Mouse (Mus musculus) neural tube, embryonic 11.5 days (tissue): ENCODE measurements at regions not wholly inside any gene's neighbourhood (a gene's known extent, or its start where the extent isn't known, plus 50 kb on each side); places are given as distances from the start of the nearest gene placed in this dataset.

Experiments used
- ATAC-seq: fragments of 200-750 bp; cut with Nextera tagmentation; 2 replicates; pipeline ENCODE4 v1.8.0; 2017; ENCODE audit warnings: moderate number of reproducible peaks, mild to moderate bottlenecking, moderate TSS enrichment, moderate library complexity; ENCODE audit not compliant: insufficient read depth, low FRiP score, low TSS enrichment
- DNase-seq: peaks from one replicate; pipeline ENCODE4 v3.0.0-alpha.2; 2015; ENCODE audit warnings: low spot score
- H3K27ac ChIP-seq: fragments of 300-500 bp; sonication (generic); 2 replicates; pipeline ENCODE4 v1.5.1; 2014; ENCODE audit warnings: low read depth, mild to moderate bottlenecking, low read length
- H3K27me3 ChIP-seq: fragments of 300-500 bp; sonication (generic); 2 replicates; pipeline ENCODE4 v1.6.1; 2014; ENCODE audit warnings: mild to moderate bottlenecking, low read length, mixed read lengths; ENCODE audit not compliant: control insufficient read depth, insufficient read depth
- H3K36me3 ChIP-seq: fragments of 300-500 bp; sonication (generic); 2 replicates; pipeline ENCODE4 v1.6.1; 2014; ENCODE audit warnings: mild to moderate bottlenecking, low read length, moderate library complexity, mixed read lengths; ENCODE audit not compliant: control insufficient read depth, insufficient read depth
- H3K4me1 ChIP-seq: fragments of 300-500 bp; sonication (generic); 2 replicates; pipeline ENCODE4 v1.6.1; 2014; ENCODE audit warnings: low read length, mixed read lengths; ENCODE audit not compliant: control insufficient read depth, insufficient read depth
- H3K4me2 ChIP-seq: fragments of 300-500 bp; sonication (generic); 2 replicates; pipeline ENCODE4 v1.6.1; 2014; ENCODE audit warnings: low read depth, mild to moderate bottlenecking, moderate library complexity
- H3K4me3 ChIP-seq: fragments of 300-500 bp; sonication (generic); 2 replicates; pipeline ENCODE4 v1.5.1; 2014; ENCODE audit warnings: low read depth, low read length
- H3K9ac ChIP-seq: fragments of 300-500 bp; sonication (generic); 2 replicates; pipeline ENCODE4 v1.6.1; 2014; ENCODE audit warnings: mild to moderate bottlenecking, low read length
- H3K9me3 ChIP-seq: fragments of 300-500 bp; sonication (generic); 2 replicates; pipeline ENCODE4 v1.6.1; 2016; ENCODE audit warnings: low read length; ENCODE audit not compliant: control insufficient read depth
- WGBS: fragments of 180-500 bp; shearing (Covaris S2); extraction: QIAGEN DNeasy Blood & Tissue Kit; methylation state at CpG from one replicate; pipeline ENCODE4 v1.1.7; 2014; 5-methylcytosine and 5-hydroxymethylcytosine counted together

DNA sequence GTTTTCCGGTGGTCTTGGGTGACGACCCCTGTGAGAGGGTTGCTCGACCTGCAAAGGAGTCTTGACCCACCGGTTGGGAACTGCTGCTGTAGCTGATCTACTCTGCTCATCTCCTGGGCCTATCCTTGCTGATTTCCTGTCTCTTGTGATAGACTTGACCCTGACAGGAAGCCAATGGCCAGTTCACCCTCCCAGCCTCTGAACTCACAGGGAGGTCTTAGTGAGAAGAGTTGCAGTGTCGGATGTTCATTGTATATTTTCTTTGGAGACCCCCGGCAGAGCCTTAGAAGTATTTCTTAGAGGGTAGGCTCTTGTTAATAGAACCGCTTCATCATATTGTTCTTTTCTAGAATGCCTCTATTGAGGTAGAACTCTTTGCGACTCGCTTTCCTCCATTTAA lies 126.0 kb downstream of the Ndufa10 start:
- H3K27ac ChIP-seq = no peak overlapping the region
- H3K9ac ChIP-seq = no peak overlapping the region
- WGBS = 70% methylated on average over 9 of the region's 9 CpGs
- no peaks in the 10 kb centered on the region for H3K4me1 ChIP-seq
- H3K27me3 ChIP-seq = no peaks in the 10 kb centered on the region
- H3K36me3 ChIP-seq = no peaks in the 10 kb centered on the region
- no peak overlapping the region for H3K4me2 ChIP-seq
- DNase-seq = no peak
- H3K4me3 ChIP-seq = no peak overlapping the region
- no peak for ATAC-seq
- H3K9me3 ChIP-seq = no peaks in the 10 kb centered on the region

GRCm38 (mm10) chr1:92343768-92344167 lies 129.9 kb downstream of the Ndufa10 start:
- Histone ChIP-seq H3K4me2 (no peak overlapping the region), H3K27ac (no peak overlapping the region), H3K4me3 (no peak overlapping the region), H3K4me1 (no peaks in the 10 kb centered on the region), H3K9ac (no peak overlapping the region), H3K36me3 (no peaks in the 10 kb centered on the region), H3K9me3 (no peaks in the 10 kb centered on the region), H3K27me3 (no peaks in the 10 kb centered on the region)
- WGBS = 87% methylated on average over 2 of the region's 2 CpGs
- ATAC-seq = no peak
- DNase-seq = no peak

DNA sequence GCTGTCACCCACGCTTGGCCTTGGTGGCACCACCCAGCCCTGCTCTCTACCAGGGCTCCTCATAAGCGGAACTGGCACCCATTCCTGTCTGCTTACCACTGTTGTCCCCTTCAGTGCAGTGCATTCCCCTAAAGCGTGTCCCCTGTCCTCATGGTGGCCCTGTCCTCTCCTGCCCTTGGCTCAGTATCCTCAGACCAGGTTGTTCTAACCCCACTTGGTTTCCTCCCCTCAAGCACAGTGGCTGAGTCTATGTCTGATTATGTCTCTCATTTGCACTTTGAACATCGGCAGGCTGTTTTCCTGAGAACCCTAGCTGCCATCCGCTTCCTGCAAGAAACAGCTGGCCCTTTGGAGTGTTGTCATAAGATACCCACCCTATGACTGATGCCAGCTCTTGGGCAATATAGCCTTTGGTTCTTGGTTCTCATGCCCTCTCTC lies 130.5 kb downstream of the Ndufa10 start:
- Histone ChIP-seq H3K4me3 (no peak overlapping the region), H3K9me3 (no peaks in the 10 kb centered on the region), H3K36me3 (no peaks in the 10 kb centered on the region), H3K27ac (no peak overlapping the region), H3K27me3 (no peaks in the 10 kb centered on the region), H3K4me2 (no peak overlapping the region), H3K9ac (no peak overlapping the region), H3K4me1 (no peaks in the 10 kb centered on the region)
- DNase-seq = no peak
- WGBS = 91% methylated on average over 5 of the region's 5 CpGs
- no peak for ATAC-seq

GRCm38 (mm10) chr1:92341846-92342540 lies 131.7 kb downstream of the Ndufa10 start:
- DNase-seq = no peak

DNA sequence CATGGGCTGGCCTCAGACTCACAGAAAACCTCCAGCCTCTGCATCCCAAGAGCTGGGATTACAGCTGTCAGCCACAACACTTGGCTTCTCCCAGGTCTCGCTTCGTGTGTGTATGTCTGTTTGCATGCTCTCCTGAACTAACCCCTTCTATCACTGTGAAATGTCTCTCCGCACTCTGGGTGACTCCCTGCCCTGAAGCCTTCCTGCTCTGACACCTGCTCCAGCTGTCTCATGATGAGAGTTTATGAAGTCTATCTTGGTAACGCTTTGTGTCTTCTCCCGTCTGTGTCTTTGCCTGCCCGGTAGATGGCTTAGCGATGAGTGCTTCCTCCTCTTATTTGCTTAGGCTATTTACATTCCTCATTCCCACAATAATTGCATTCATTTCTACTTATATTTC lies 133.0 kb downstream of the Ndufa10 start:
- Histone ChIP-seq H3K27ac (no peak overlapping the region), H3K4me1 (no peaks in the 10 kb centered on the region), H3K4me3 (no peak overlapping the region), H3K9ac (no peak overlapping the region), H3K4me2 (no peak overlapping the region), H3K36me3 (no peaks in the 10 kb centered on the region), H3K27me3 (no peaks in the 10 kb centered on the region), H3K9me3 (no peaks in the 10 kb centered on the region)
- WGBS = 82% methylated on average over 7 of the region's 7 CpGs
- ATAC-seq (no peak), DNase-seq (no peak)

More at GRCm38 (mm10) chr1:92341846-92342540, 131.7 kb downstream of the Ndufa10 start:
- H3K27ac ChIP-seq = no peak overlapping the region
- H3K4me2 ChIP-seq = no peak overlapping the region
- H3K27me3 ChIP-seq = no peaks in the 10 kb centered on the region
- no peaks in the 10 kb centered on the region for H3K4me1 ChIP-seq
- no peaks in the 10 kb centered on the region for H3K36me3 ChIP-seq
- 90% methylated on average over 12 of the region's 12 CpGs for WGBS
- H3K9me3 ChIP-seq = no peaks in the 10 kb centered on the region
- H3K9ac ChIP-seq = no peak overlapping the region
- H3K4me3 ChIP-seq = no peak overlapping the region
- ATAC-seq = no peak

DNA sequence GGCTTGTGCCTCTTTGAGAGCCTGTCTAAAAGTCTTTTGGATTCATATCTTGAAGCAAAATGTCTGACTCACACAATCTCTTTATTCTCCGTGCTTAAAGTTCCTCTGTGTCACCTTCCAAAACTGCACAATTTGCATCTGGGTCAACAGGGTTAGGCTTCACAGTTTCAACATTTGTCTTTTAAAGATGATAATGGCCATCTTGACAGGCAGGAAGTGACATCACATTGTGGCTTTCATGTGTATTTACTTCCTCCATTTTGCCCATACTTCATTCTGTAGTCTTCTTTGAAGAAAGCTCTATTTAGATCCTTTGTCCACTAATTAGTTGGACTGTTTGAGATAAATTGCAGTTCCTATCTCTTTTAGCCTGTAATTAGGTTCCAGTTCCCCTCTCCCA lies 135.1 kb downstream of the Ndufa10 start:
- H3K27ac ChIP-seq = no peak overlapping the region
- DNase-seq = no peak
- H3K4me2 ChIP-seq = no peak overlapping the region
- H3K4me3 ChIP-seq = no peak overlapping the region
- no peaks in the 10 kb centered on the region for H3K27me3 ChIP-seq
- WGBS = 98% methylated on average over 1 of the region's 1 CpGs
- H3K9me3 ChIP-seq = no peaks in the 10 kb centered on the region
- no peak overlapping the region for H3K9ac ChIP-seq
- no peak for ATAC-seq
- H3K4me1 ChIP-seq = no peaks in the 10 kb centered on the region
- H3K36me3 ChIP-seq = no peaks in the 10 kb centered on the region

GRCm38 (mm10) chr1:92337450-92337849 lies 136.2 kb downstream of the Ndufa10 start:
- H3K36me3 ChIP-seq = no peaks in the 10 kb centered on the region
- H3K4me2 ChIP-seq = no peak overlapping the region
- no peaks in the 10 kb centered on the region for H3K4me1 ChIP-seq
- H3K4me3 ChIP-seq = no peak overlapping the region
- WGBS = 75% methylated on average over 8 of the region's 8 CpGs
- no peak overlapping the region for H3K27ac ChIP-seq
- no peaks in the 10 kb centered on the region for H3K9me3 ChIP-seq
- ATAC-seq = no peak
- DNase-seq = no peak
- no peaks in the 10 kb centered on the region for H3K27me3 ChIP-seq
- no peak overlapping the region for H3K9ac ChIP-seq

- no peak overlapping the region for H3K9ac ChIP-seq
- H3K27ac ChIP-seq = no peak overlapping the region
- no peaks in the 10 kb centered on the region for H3K9me3 ChIP-seq
- no peaks in the 10 kb centered on the region for H3K4me1 ChIP-seq
- DNase-seq (no peak), ATAC-seq (no peak)
- H3K36me3 ChIP-seq = no peaks in the 10 kb centered on the region
- WGBS = 75% methylated on average over 7 of the region's 7 CpGs
- H3K27me3 ChIP-seq = no peaks in the 10 kb centered on the region
- no peak overlapping the region for H3K4me3 ChIP-seq
- H3K4me2 ChIP-seq = no peak overlapping the region
These were observed 136.7 kb upstream of the Hdac4 start for GRCm38 (mm10) chr1:92332248-92332584.

DNA sequence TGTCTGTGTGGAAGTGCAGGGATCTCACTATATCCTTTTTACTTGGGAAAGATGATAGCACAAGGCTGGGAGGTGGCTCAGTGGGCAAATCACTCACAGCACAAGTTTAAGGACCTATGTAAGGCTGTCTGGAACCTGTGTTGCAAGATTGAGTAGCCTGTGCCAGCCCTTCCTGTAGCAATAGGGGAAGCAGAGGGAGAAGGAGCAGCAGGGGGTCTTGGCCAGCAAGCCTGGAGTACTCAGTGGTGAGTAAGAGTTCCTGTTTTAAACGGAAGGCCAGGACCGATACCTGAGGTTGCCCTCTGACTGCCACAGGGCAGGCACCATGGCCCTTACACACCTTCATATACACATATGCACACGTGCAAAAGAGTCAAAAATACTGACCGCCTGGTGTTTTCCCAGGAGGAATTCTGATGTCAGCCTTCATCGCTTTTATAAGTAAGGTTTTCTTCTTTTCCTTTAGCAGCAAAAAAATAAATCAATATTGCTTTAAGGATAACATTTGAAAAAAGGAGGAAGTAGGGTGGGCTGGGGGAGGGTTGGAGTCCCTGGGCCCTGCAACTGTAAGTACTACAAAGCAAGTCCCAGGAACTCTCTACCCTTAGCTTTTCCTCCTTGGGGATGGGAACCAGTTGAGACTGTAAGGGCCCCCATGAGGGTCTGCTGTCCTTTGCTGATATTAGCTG lies 136.2 kb upstream of the Hdac4 start:
- Histone ChIP-seq H3K36me3 (no peaks in the 10 kb centered on the region), H3K27ac (no peak overlapping the region), H3K4me1 (no peaks in the 10 kb centered on the region), H3K27me3 (no peaks in the 10 kb centered on the region), H3K4me2 (no peak overlapping the region), H3K9me3 (no peaks in the 10 kb centered on the region), H3K4me3 (no peak overlapping the region), H3K9ac (no peak overlapping the region)
- WGBS = 82% methylated on average over 5 of the region's 5 CpGs
- ATAC-seq (no peak), DNase-seq (no peak)
